9 mouse cellular contexts compared by ENCODE assay signal in genomic region chr10:126845309-126845911, GRCm38 (mm10). TPM values are rescaled to one million over a fixed set of nuclear protein-coding genes. Genes with fewer than 3 reads are reported as not detected.
DNase-seq lines count a peak whose midpoint lies in the region; ATAC-seq and TF ChIP-seq lines count a peak whose summit lies in the region.
"Had no signal": no experiment of that assay in that cellular context is flagged by ENCODE, and none has a peak within 500 bp of the region (broad histone marks: within the 10 kb centered on the region; RNA-seq: fewer than 3 reads in every experiment).

No protein-coding gene starts in this region.

- no peak for DNase-seq in heart, adult 9 months (ENCODE audit: low spot score in 2 of 2)
- no peak for DNase-seq in stomach, postnatal 0 days (ENCODE audit: low spot score)
- no peak for DNase-seq in adrenal gland, postnatal 4 days (ENCODE audit: low spot score in 2 of 2)
- no peak for DNase-seq in adrenal gland, adult 2 months

- 37% methylated on average over 10 of the region's 10 CpGs for WGBS in heart, embryonic 15.5 days
- 24% methylated on average over 10 of the region's 10 CpGs for WGBS in embryonic facial prominence, embryonic 12.5 days
- WGBS in intestine, embryonic 16.5 days, result 21% methylated on average over 10 of the region's 10 CpGs
- 53% methylated on average over 10 of the region's 10 CpGs for WGBS in liver, embryonic 15.5 days (ENCODE audit: insufficient replicate concordance)
- WGBS in stomach, postnatal 0 days, result 23% methylated on average over 10 of the region's 10 CpGs

- TF ChIP-seq EP300 in stomach, postnatal 0 days (optimal IDR thresholded peaks at IDR 0.05), result no peak

- H3K27me3 ChIP-seq in heart, embryonic 15.5 days, result no peaks in the 10 kb centered on the region
- no peaks in the 10 kb centered on the region for H3K27me3 ChIP-seq in embryonic facial prominence, embryonic 12.5 days
- H3K27me3 ChIP-seq in intestine, embryonic 16.5 days (replicated peaks; ENCODE audit: control insufficient read depth, insufficient read depth, low read length), result no peaks in the 10 kb centered on the region
- H3K27me3 ChIP-seq in liver, embryonic 15.5 days, result no peaks in the 10 kb centered on the region
- H3K27me3 ChIP-seq in stomach, postnatal 0 days (ENCODE audit: control insufficient read depth, insufficient read depth, low read length), result no peaks in the 10 kb centered on the region
- H3K27me3 ChIP-seq: CH12.LX had no signal

- no peaks in the 10 kb centered on the region for H3K9me3 ChIP-seq in heart, embryonic 15.5 days (replicated peaks)
- H3K9me3 ChIP-seq in embryonic facial prominence, embryonic 12.5 days, result no peaks in the 10 kb centered on the region
- no peaks in the 10 kb centered on the region for H3K9me3 ChIP-seq in intestine, embryonic 16.5 days (ENCODE audit: control insufficient read depth, low read length)
- H3K9me3 ChIP-seq in liver, embryonic 15.5 days (replicated peaks), result no peaks in the 10 kb centered on the region
- no peaks in the 10 kb centered on the region for H3K9me3 ChIP-seq in stomach, postnatal 0 days (ENCODE audit: control insufficient read depth, low read length)

- H3K9ac ChIP-seq in heart, embryonic 15.5 days, result no peak overlapping the region
- H3K9ac ChIP-seq in embryonic facial prominence, embryonic 12.5 days, result no peak overlapping the region
- no peak overlapping the region for H3K9ac ChIP-seq in intestine, embryonic 16.5 days (ENCODE audit: low read depth, low read length)
- H3K9ac ChIP-seq in liver, embryonic 15.5 days, result no peak overlapping the region
- peak overlapping the region; percentile 38; the same call in 1 of the 2 replicates for H3K9ac ChIP-seq in stomach, postnatal 0 days (ENCODE audit: low read length)

- no peaks in the 10 kb centered on the region for H3K36me3 ChIP-seq in heart, embryonic 15.5 days
- no peaks in the 10 kb centered on the region for H3K36me3 ChIP-seq in embryonic facial prominence, embryonic 12.5 days
- no peaks in the 10 kb centered on the region for H3K36me3 ChIP-seq in intestine, embryonic 16.5 days (ENCODE audit: control insufficient read depth, insufficient read depth, low read length)
- no peaks in the 10 kb centered on the region for H3K36me3 ChIP-seq in liver, embryonic 15.5 days (replicated peaks)
- no peaks in the 10 kb centered on the region for H3K36me3 ChIP-seq in stomach, postnatal 0 days (ENCODE audit: control insufficient read depth, insufficient read depth, low read length)

- no peaks in the 10 kb centered on the region; the same call in 1 of the 2 replicates for H3K4me1 ChIP-seq in heart, embryonic 15.5 days (replicated peaks)
- H3K4me1 ChIP-seq in embryonic facial prominence, embryonic 12.5 days, result peaks cover 10% of the 10 kb centered on the region; the same call in 1 of the 2 replicates
- H3K4me1 ChIP-seq in intestine, embryonic 16.5 days (ENCODE audit: control insufficient read depth, insufficient read depth, low read length), result 0 out of 2 replicates have a peak, but pooled peaks cover 2% of the 10 kb centered on the region
- no peaks in the 10 kb centered on the region; the same call in 1 of the 2 replicates for H3K4me1 ChIP-seq in liver, embryonic 15.5 days (replicated peaks)
- H3K4me1 ChIP-seq in stomach, postnatal 0 days (replicated peaks; ENCODE audit: control insufficient read depth, insufficient read depth), result no peaks in the 10 kb centered on the region

- TF ChIP-seq CTCF in stomach, postnatal 0 days (IDR thresholded peaks at IDR 0.05; ENCODE audit: low read depth), result no peak

- no peak overlapping the region for H3K27ac ChIP-seq in heart, embryonic 15.5 days
- peak overlapping the region; percentile 32; the same call in 1 of the 2 replicates for H3K27ac ChIP-seq in embryonic facial prominence, embryonic 12.5 days
- H3K27ac ChIP-seq in intestine, embryonic 16.5 days (ENCODE audit: low read length), result no peak overlapping the region
- no peak overlapping the region for H3K27ac ChIP-seq in liver, embryonic 15.5 days (replicated peaks)
- peak overlapping the region; percentile 45; the same call in 1 of the 2 replicates for H3K27ac ChIP-seq in stomach, postnatal 0 days (replicated peaks)

- peak overlapping the region; percentile 41 for H3K4me2 ChIP-seq in heart, embryonic 15.5 days
- H3K4me2 ChIP-seq in embryonic facial prominence, embryonic 12.5 days (replicated peaks), result 0 out of 2 replicates have a peak overlapping the region, but pooled peaks have one; percentile 9
- no peak overlapping the region for H3K4me2 ChIP-seq in intestine, embryonic 16.5 days (ENCODE audit: low read depth, low read length)
- 0 out of 2 replicates have a peak overlapping the region, but pooled peaks have one; percentile 10 for H3K4me2 ChIP-seq in liver, embryonic 15.5 days
- H3K4me2 ChIP-seq in stomach, postnatal 0 days (replicated peaks; ENCODE audit: low read depth), result peak overlapping the region; percentile 35

- no peak overlapping the region for H3K4me3 ChIP-seq in heart, embryonic 15.5 days
- H3K4me3 ChIP-seq in embryonic facial prominence, embryonic 12.5 days, result no peak overlapping the region
- H3K4me3 ChIP-seq in intestine, embryonic 16.5 days (ENCODE audit: low read length), result no peak overlapping the region
- H3K4me3 ChIP-seq in liver, embryonic 15.5 days (replicated peaks), result no peak overlapping the region
- H3K4me3 ChIP-seq in stomach, postnatal 0 days (ENCODE audit: low read depth, low read length), result peak overlapping the region; percentile 15; the same call in 1 of the 2 replicates

- no peak for ATAC-seq in heart, embryonic 15.5 days (replicated peaks; ENCODE audit: insufficient number of reproducible peaks, insufficient read depth, low FRiP score, low read depth)
- 0 out of 2 replicates have a peak, but pooled peaks have one; percentile 41 for ATAC-seq in embryonic facial prominence, embryonic 12.5 days (ENCODE audit: insufficient number of reproducible peaks, insufficient read depth, low FRiP score, low TSS enrichment)
- ATAC-seq in intestine, embryonic 16.5 days, result peak; percentile 38; the same call in 1 of the 2 replicates
- no peak for ATAC-seq in liver, embryonic 15.5 days (ENCODE audit: insufficient read depth)
- ATAC-seq in stomach, postnatal 0 days (ENCODE audit: low FRiP score, low TSS enrichment), result 0 out of 2 replicates have a peak, but pooled peaks have one; percentile 53

RNA-seq across cellular contexts. Expression of gene Atp23, which starts 55.7 kb away (rescaled TPM):
- polyA plus RNA-seq in heart, embryonic 15.5 days (2015; fragmentation: Nextera tagmentation; extraction: Ambion mirVana), result 9.1 and 9.8 TPM in 2 replicates
- 21.8 and 23.9 TPM in 2 replicates for polyA plus RNA-seq in embryonic facial prominence, embryonic 12.5 days (2016; fragmentation: Nextera tagmentation; extraction: Ambion mirVana)
- polyA plus RNA-seq in intestine, embryonic 16.5 days (2015; fragmentation: Nextera tagmentation; extraction: Ambion mirVana), result 14.8 and 15.3 TPM in 2 replicates
- 6.2 and 7.0 TPM in 2 replicates for polyA plus RNA-seq in liver, embryonic 15.5 days (2015; fragmentation: Nextera tagmentation; extraction: Ambion mirVana)
- polyA plus RNA-seq in stomach, postnatal 0 days (2015; fragmentation: Nextera tagmentation; extraction: Ambion mirVana), result 9.1 and 10.3 TPM in 2 replicates
- 10 to 100 TPM; 11.1 to 11.6 TPM for total RNA-seq in adrenal gland, postnatal 4 days (2021)
- 1 to 10 TPM; 3.9 to 5.6 TPM for total RNA-seq in adrenal gland, adult 2 months (2021)
- polyA plus RNA-seq in adrenal gland, adult 2 months (2012; rRNA removed), result 8.2 and 9.9 TPM in 2 replicates

Comparison
In these comparisons a context has a peak if more than half of its experiments do, and no peak if none do; other contexts are left out.
1. ATAC-seq: peak in embryonic facial prominence, embryonic 12.5 days (single experiment), intestine, embryonic 16.5 days (single experiment) and stomach, postnatal 0 days (single experiment); none in heart, embryonic 15.5 days (single experiment) and liver, embryonic 15.5 days (single experiment).
2. H3K27ac ChIP-seq: peak in embryonic facial prominence, embryonic 12.5 days (single experiment) and stomach, postnatal 0 days (single experiment); none in heart, embryonic 15.5 days (single experiment), intestine, embryonic 16.5 days (single experiment) and liver, embryonic 15.5 days (single experiment).